Mouse (Mus musculus) C2C12 (cell line): ENCODE measurements around the gene Pkn3. TPM values are rescaled to one million over a fixed set of nuclear protein-coding genes. Genes with fewer than 3 reads are reported as not detected.
A peak's percentile ranks its signal among the peaks of the same experiment; 100 is the strongest.

Experiments
- H3K27me3 ChIP-seq: one replicate; pipeline ENCODE4 v1.6.1; 2011; ENCODE audit not compliant: control insufficient read depth, insufficient read depth, insufficient read length
- H3K36me3 ChIP-seq: one replicate; pipeline ENCODE4 v1.6.1; 2011; ENCODE audit not compliant: control insufficient read depth, insufficient read depth
- H3K4me3 ChIP-seq: one replicate; pipeline ENCODE4 v1.5.1; 2011; ENCODE audit warnings: mild to moderate bottlenecking, control low read depth; ENCODE audit not compliant: poor library complexity, insufficient read depth, severe bottlenecking
- H3K79me2 ChIP-seq: one replicate; pipeline ENCODE4 v1.6.1; 2011; ENCODE audit not compliant: control insufficient read depth, insufficient read depth
- H3K79me3 ChIP-seq: one replicate; pipeline ENCODE4 v1.6.1; 2011; ENCODE audit warnings: low read depth, control low read depth
- H3ac ChIP-seq: one replicate; pipeline ENCODE3; 2011; ENCODE audit warnings: low read depth; ENCODE audit not compliant: control insufficient read depth, insufficient read length
- CEBPB ChIP-seq: IDR thresholded peaks from one replicate; pipeline ENCODE4 v1.6.1; 2011; ENCODE audit warnings: low read depth, mild to moderate bottlenecking, control low read depth, moderate library complexity
- CTCF ChIP-seq: IDR thresholded peaks from one replicate; pipeline ENCODE4 v1.5.1; 2011; ENCODE audit not compliant: control insufficient read depth, insufficient read depth, insufficient read length
- FOSL1 ChIP-seq: IDR thresholded peaks from one replicate; pipeline ENCODE4 v1.8.0; 2011; ENCODE audit warnings: mild to moderate bottlenecking, low read length; ENCODE audit not compliant: poor library complexity, insufficient read depth, severe bottlenecking
- MAX ChIP-seq: IDR thresholded peaks from one replicate; pipeline ENCODE4 v1.6.1; 2011; ENCODE audit warnings: mild to moderate bottlenecking, control low read depth
- MYOD1 ChIP-seq: IDR thresholded peaks from one replicate; pipeline ENCODE4 v1.6.1; 2011; ENCODE audit warnings: low read depth; ENCODE audit not compliant: control insufficient read depth, insufficient read length
- MYOG ChIP-seq: IDR thresholded peaks from one replicate; pipeline ENCODE4 v1.6.1; 2011; ENCODE audit not compliant: control insufficient read depth, insufficient read length; ENCODE audit errors: extremely low read depth
- USF1 ChIP-seq: IDR thresholded peaks from one replicate; pipeline ENCODE4 v1.6.1; 2011; ENCODE audit warnings: low read depth, mild to moderate bottlenecking, control low read depth, moderate library complexity
- polyA plus RNA-seq: library from polyadenylated mRNA; unstranded; fragments of >200 nt; fragmentation: generic; extraction: Trizol; gene quantifications from one replicate; pipeline ENCODE4 v1.2.1, GENCODE M21; 2012; ENCODE audit warnings: missing spikeins

Pkn3 gene
- polyA plus RNA-seq, 1 experiment = 5.5 TPM

DNA sequence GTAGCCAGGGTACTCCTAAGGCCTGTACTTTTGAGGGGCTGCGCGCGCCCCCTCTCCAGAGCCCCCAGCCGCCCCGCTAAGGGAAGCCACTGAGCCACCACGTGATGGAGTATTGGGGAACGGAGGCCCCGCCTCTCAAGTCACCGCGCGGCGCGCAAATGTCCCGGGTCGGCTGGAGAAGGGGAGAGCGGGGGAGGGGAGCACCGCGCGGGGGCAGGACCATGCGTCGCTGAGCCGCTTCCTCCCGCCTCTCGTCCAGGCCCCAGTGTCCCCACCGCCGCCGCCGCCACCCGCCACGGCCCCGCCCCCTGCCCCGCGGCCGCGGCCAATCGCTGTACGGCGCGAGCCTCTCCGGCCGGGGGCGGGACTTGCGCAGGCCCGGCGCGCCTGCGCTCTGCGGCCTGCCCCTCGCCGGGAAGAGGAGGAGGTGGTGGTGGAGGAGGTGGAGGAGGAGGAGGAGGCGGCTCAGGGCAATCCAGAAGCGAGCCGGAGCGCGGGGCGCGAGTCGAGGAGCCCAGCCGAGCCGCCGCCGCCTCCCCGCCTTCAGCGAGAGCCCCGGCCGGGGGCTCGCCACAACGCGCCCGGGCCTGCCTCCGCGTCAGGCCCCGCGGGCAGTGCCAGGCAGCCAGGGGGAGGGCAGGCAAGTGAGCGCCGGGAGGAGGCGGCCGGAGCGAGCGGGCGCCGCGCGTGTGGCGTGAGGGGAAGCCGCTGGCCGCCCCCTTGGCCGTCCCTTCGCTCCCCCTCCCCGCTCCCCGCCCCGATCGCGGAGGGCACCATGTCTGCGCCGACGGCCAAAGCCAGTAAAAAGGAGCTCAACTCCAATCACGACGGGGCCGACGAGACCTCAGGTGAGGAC is 11.2 kb upstream of the Pkn3 start:
- TF ChIP-seq FOSL1 (no peak), MAX (peak; percentile 82), MYOG (no peak), MYOD1 (no peak), USF1 (peak; percentile 88), CTCF (no peak), CEBPB (no peak)
- Histone ChIP-seq H3K79me2 (peaks cover 89% of the 10 kb centered on the region), H3K79me3 (peaks cover 71% of the 10 kb centered on the region), H3K36me3 (peaks cover 34% of the 10 kb centered on the region), H3ac (peak overlapping the region; percentile 91), H3K4me3 (peak overlapping the region; percentile 97), H3K27me3 (no peaks in the 10 kb centered on the region)

DNA sequence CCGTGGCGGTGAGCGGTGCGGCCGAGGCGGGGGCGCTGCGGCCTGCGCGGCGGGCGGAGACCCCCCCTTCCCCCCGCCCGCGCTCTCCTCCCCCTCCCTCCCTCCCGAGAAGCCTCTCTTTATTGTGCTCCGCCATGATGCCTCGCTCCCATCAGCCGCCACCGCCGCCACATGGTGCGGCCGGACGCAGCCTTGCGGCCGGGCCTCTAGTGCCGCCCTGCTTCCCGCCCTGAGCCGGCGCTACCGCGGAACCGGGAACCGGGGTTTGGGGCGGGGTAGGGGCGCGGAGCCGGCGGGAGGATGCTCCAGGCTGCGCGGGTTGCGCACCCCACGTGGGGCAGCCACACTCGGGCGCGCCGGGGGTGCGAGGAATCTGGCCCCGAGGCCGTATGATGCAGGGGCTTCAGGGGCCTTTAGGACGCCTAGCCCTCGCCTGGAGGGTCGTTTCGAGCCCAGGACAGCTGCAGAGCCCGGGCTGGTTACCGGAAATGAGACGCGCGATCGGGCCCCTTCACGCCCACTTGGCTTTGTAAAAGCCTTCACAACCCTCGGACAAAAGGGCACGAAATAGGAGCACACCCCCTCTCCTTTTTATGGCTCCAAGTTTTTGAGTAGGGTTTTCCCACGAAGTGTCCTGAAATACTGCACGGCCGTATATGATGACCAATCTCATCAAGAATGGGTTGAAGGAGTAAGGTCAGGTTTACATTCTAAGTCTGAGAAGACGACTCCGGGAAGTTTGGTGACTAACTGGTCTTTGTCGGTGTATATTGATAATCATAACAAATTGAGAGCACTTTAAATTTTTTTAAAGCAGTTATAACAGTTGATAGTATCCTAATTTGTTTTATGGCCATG is 10.2 kb upstream of the Pkn3 start:
- H3ac ChIP-seq = peak overlapping the region; percentile 91
- H3K36me3 ChIP-seq = peaks cover 41% of the 10 kb centered on the region
- no peaks in the 10 kb centered on the region for H3K27me3 ChIP-seq
- H3K79me2 ChIP-seq = peaks cover 85% of the 10 kb centered on the region
- peaks cover 69% of the 10 kb centered on the region for H3K79me3 ChIP-seq
- TF ChIP-seq USF1 (no peak), MAX (peak; percentile 61)
- H3K4me3 ChIP-seq = peak overlapping the region; percentile 97

DNA sequence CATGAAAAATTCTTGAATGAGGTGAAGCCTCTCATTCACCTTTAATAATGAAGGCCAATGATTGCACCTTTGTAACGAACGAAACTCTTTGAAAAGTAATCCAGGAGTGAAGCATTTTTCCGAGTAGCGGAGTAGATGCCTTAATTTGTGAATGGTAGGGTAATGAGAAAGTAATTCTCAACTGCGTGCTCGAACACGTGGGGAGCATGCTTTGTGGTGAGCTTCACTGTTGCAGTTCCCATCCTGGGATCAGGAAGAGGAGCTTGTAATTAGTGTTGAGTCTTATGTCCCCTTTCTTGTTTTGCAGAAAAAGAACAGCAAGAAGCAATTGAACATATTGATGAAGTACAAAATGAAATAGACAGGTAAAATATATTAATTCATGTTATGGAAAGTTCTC is 9.5 kb upstream of the Pkn3 start:
- no peaks in the 10 kb centered on the region for H3K27me3 ChIP-seq
- peaks cover 48% of the 10 kb centered on the region for H3K36me3 ChIP-seq
- peaks cover 63% of the 10 kb centered on the region for H3K79me3 ChIP-seq
- H3K4me3 ChIP-seq = peak overlapping the region; percentile 97
- H3K79me2 ChIP-seq = peaks cover 79% of the 10 kb centered on the region
- H3ac ChIP-seq = peak overlapping the region; percentile 77
- TF ChIP-seq MYOG (no peak), MAX (peak; percentile 83)

DNA sequence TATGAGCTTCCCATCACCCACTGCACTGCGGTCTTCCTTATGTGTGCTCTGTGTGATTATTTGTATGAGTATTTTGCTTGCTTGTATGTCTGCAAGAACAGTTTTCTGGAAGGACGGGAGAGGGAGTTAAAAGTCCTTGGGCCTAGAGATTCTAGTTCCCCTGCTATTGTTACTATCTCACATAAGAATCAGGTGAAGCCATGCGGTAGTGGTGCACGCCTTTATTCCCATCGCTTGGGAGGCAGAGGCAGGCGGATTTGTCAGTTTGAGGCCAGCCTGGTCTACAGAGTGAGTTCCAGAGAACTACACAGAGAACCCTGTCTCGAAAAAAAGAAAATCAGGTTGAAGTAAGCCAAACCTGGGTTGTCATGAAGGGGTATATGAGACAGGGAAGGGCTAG is 4.6 kb upstream of the Pkn3 start:
- H3K79me3 ChIP-seq = peaks cover 26% of the 10 kb centered on the region
- no peak for TF ChIP-seq CTCF
- no peak for TF ChIP-seq FOSL1
- H3K36me3 ChIP-seq = peaks cover 61% of the 10 kb centered on the region
- no peaks in the 10 kb centered on the region for H3K27me3 ChIP-seq
- no peak overlapping the region for H3ac ChIP-seq
- H3K4me3 ChIP-seq = no peak overlapping the region
- H3K79me2 ChIP-seq = peaks cover 36% of the 10 kb centered on the region

DNA sequence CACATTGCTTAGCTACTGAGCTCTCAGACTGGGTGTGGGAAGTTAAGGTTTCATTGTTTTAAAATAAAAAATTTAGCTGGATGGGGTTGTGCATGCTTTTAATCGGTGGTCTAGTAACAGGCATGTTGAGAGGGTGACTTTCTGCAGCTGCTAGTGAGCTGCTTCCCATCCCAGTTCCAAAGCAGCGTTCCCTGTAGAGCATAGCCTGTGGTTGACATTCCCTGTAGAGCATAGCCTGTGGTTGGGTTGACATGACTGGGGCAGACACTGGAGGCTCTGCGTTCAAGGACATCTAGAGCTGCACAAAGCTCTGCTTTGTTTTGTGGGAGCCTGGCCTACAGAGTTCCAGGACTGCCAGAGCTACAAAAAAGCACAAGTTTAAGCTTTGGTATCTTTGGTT is 4.2 kb upstream of the Pkn3 start:
- H3K79me2 ChIP-seq = peaks cover 32% of the 10 kb centered on the region
- no peak overlapping the region for H3K4me3 ChIP-seq
- H3ac ChIP-seq = no peak overlapping the region
- H3K27me3 ChIP-seq = no peaks in the 10 kb centered on the region
- H3K79me3 ChIP-seq = peaks cover 22% of the 10 kb centered on the region
- TF ChIP-seq MYOD1 (no peak), USF1 (no peak), CEBPB (no peak), MYOG (no peak), FOSL1 (no peak), CTCF (no peak), MAX (no peak)
- H3K36me3 ChIP-seq = peaks cover 57% of the 10 kb centered on the region

DNA sequence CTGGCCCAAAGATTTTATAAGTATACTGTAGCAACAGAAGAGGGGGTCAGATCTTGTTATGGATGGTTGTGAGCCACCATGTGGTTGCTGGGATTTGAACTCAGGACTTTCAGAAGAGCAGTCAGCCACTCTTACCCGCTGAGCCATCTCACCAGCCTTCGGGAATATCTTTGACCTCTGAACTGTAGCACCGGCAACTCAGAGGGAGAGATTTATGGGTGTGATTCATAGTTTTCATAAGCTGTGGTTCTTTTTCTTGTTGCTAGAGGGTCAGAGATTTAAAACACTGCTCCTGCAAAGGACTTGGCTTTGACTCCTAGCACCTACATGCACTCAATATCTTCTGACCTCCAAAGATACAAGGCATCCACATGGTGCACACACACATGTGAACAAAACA is 1.9 kb upstream of the Pkn3 start:
- Histone ChIP-seq H3K79me2 (peaks cover 8% of the 10 kb centered on the region), H3K4me3 (no peak overlapping the region), H3ac (no peak overlapping the region), H3K27me3 (no peaks in the 10 kb centered on the region), H3K79me3 (peaks cover 1% of the 10 kb centered on the region), H3K36me3 (peaks cover 34% of the 10 kb centered on the region)
- TF ChIP-seq USF1 (no peak), MYOD1 (no peak), CEBPB (no peak), MAX (no peak), CTCF (no peak), FOSL1 (no peak), MYOG (no peak)
